Mouse (Mus musculus) layer of hippocampus, adult 9-11 months (tissue): ENCODE results near the gene Gdpgp1.

ENCODE experiments used
- DNase-seq: peaks from one replicate; pipeline ENCODE4 v3.0.0; 2022

Gdpgp1 gene

GRCm38 (mm10) chr7:80230196-80230595 lies 2.5 kb upstream of the Gdpgp1 start:
- DNase-seq: no peak

GRCm38 (mm10) chr7:80231971-80232488 lies 635 bp upstream of the Gdpgp1 start:
- no peak for DNase-seq

GRCm38 (mm10) chr7:80233799-80234198 lies 1.1 kb downstream of the Gdpgp1 start:
- no peak for DNase-seq

GRCm38 (mm10) chr7:80238542-80238941 lies 5.9 kb downstream of the Gdpgp1 start:
- DNase-seq: no peak

- no peak for DNase-seq
Observed at GRCm38 (mm10) chr7:80241661-80242060, 9.0 kb downstream of the Gdpgp1 start.

GRCm38 (mm10) chr7:80244851-80245250 lies 12.2 kb downstream of the Gdpgp1 start:
- no peak for DNase-seq

- DNase-seq: peak; percentile 98
Observed at GRCm38 (mm10) chr7:80246148-80246721, 13.6 kb downstream of the Gdpgp1 start, which contains the start of gene Ttll13. Gene Ttll13 (plus strand): TSS chr7:80246376.

- DNase-seq: no peak
Observed at GRCm38 (mm10) chr7:80246859-80247258, 14.2 kb downstream of the Gdpgp1 start.

GRCm38 (mm10) chr7:80252437-80252836 lies 19.8 kb downstream of the Gdpgp1 start:
- no peak for DNase-seq

- DNase-seq: no peak
Observed at GRCm38 (mm10) chr7:80252886-80253285, 20.2 kb downstream of the Gdpgp1 start.

- no peak for DNase-seq
Observed at GRCm38 (mm10) chr7:80255981-80256380, 23.3 kb downstream of the Gdpgp1 start.

GRCm38 (mm10) chr7:80257706-80258105 lies 25.0 kb downstream of the Gdpgp1 start:
- no peak for DNase-seq

- peak; percentile 86 for DNase-seq
Observed at GRCm38 (mm10) chr7:80260625-80261371, 28.1 kb downstream of the Gdpgp1 start, which contains the start of gene Ngrn. Gene Ngrn (plus strand): TSS chr7:80261215.

GRCm38 (mm10) chr7:80261372-80261990 lies 28.8 kb downstream of the Gdpgp1 start:
- DNase-seq: peak; percentile 11

- no peak for DNase-seq
Observed at GRCm38 (mm10) chr7:80264606-80265005, 31.9 kb downstream of the Gdpgp1 start.

GRCm38 (mm10) chr7:80267764-80268163 lies 35.1 kb downstream of the Gdpgp1 start:
- no peak for DNase-seq

GRCm38 (mm10) chr7:80268897-80269750 lies 36.5 kb downstream of the Gdpgp1 start, which contains the start of gene Vps33b:
Gene Vps33b (plus strand): TSS chr7:80269649.
- DNase-seq: peak; percentile 95

- peak; percentile 22 for DNase-seq
Observed at GRCm38 (mm10) chr7:80269751-80270255, 37.1 kb downstream of the Gdpgp1 start.

GRCm38 (mm10) chr7:80273456-80273855 lies 40.8 kb downstream of the Gdpgp1 start:
- no peak for DNase-seq

- DNase-seq: no peak
Observed at GRCm38 (mm10) chr7:80276374-80276773, 43.7 kb downstream of the Gdpgp1 start.

- no peak for DNase-seq
Observed at GRCm38 (mm10) chr7:80280032-80280431, 47.4 kb downstream of the Gdpgp1 start.

GRCm38 (mm10) chr7:80280998-80281397 lies 48.3 kb downstream of the Gdpgp1 start:
- no peak for DNase-seq
